Mouse (Mus musculus) neural tube, embryonic 13.5 days (tissue): ENCODE results near the gene Vac14. TPM values are rescaled to one million over a fixed set of nuclear protein-coding genes. Genes with fewer than 3 reads are reported as not detected.

Experiments used
- ATAC-seq: fragments of 200-750 bp; cut with Nextera tagmentation; 2 replicates; pipeline ENCODE4 v1.8.0; 2017; ENCODE audit warnings: low read depth, mild to moderate bottlenecking, moderate TSS enrichment, moderate library complexity
- H3K27ac ChIP-seq: fragments of 300-500 bp; sonication (generic); replicated peaks from 2 replicates; pipeline ENCODE4 v1.5.1; 2015; ENCODE audit warnings: moderate library complexity, mild to moderate bottlenecking, inconsistent platforms
- H3K27me3 ChIP-seq: fragments of 300-500 bp; sonication (generic); 2 replicates; pipeline ENCODE4 v1.6.1; 2015; ENCODE audit warnings: mild to moderate bottlenecking, inconsistent platforms
- H3K36me3 ChIP-seq: fragments of 300-500 bp; sonication (generic); 2 replicates; pipeline ENCODE4 v1.6.1; 2015; ENCODE audit warnings: mild to moderate bottlenecking, inconsistent platforms
- H3K4me1 ChIP-seq: fragments of 300-500 bp; sonication (generic); replicated peaks from 2 replicates; pipeline ENCODE4 v1.6.1; 2015; ENCODE audit warnings: inconsistent platforms
- H3K4me2 ChIP-seq: fragments of 300-500 bp; sonication (generic); 2 replicates; pipeline ENCODE4 v1.6.1; 2015; ENCODE audit warnings: inconsistent platforms, mild to moderate bottlenecking, moderate library complexity
- H3K4me3 ChIP-seq: fragments of 300-500 bp; sonication (generic); 2 replicates; pipeline ENCODE4 v1.5.1; 2015; ENCODE audit warnings: mild to moderate bottlenecking, inconsistent platforms
- H3K9ac ChIP-seq: fragments of 300-500 bp; sonication (generic); 2 replicates; pipeline ENCODE4 v1.6.1; 2015; ENCODE audit warnings: moderate library complexity, mild to moderate bottlenecking, inconsistent platforms
- H3K9me3 ChIP-seq: fragments of 300-500 bp; sonication (generic); 2 replicates; pipeline ENCODE4 v1.6.1; 2016; ENCODE audit warnings: inconsistent platforms
- WGBS: fragments of 180-500 bp; shearing (Covaris S2); methylation state at CpG from one replicate; pipeline ENCODE4 v1.1.7; 2015; 5-methylcytosine and 5-hydroxymethylcytosine counted together
- polyA plus RNA-seq: library from polyadenylated mRNA; unstranded; fragments of >200 nt; fragmentation: Nextera tagmentation; extraction: Ambion mirVana; gene quantifications from 2 replicates; pipeline ENCODE4 v1.2.1, GENCODE M21; 2015

The Vac14 gene
- polyA plus RNA-seq, 1 experiment from 2014 or later: 25.2 TPM

- ATAC-seq: no peak
- Histone ChIP-seq H3K27ac (no peak overlapping the region), H3K9me3 (no peaks in the 10 kb centered on the region), H3K4me3 (no peak overlapping the region), H3K4me1 (peaks cover 32% of the 10 kb centered on the region), H3K36me3 (peaks cover 52% of the 10 kb centered on the region), H3K27me3 (no peaks in the 10 kb centered on the region), H3K9ac (no peak overlapping the region), H3K4me2 (no peak overlapping the region)
- WGBS: 65% methylated on average over 3 of the region's 3 CpGs
These were observed 92.2 kb downstream of the Vac14 start for GRCm38 (mm10) chr8:110710593-110710992.

- Histone ChIP-seq H3K9me3 (no peaks in the 10 kb centered on the region), H3K27me3 (no peaks in the 10 kb centered on the region), H3K27ac (0 out of 2 replicates have a peak overlapping the region, but pooled peaks have one; percentile 9), H3K4me1 (peaks cover 34% of the 10 kb centered on the region), H3K9ac (no peak overlapping the region), H3K36me3 (peaks cover 52% of the 10 kb centered on the region), H3K4me2 (no peak overlapping the region), H3K4me3 (no peak overlapping the region)
- ATAC-seq: no peak
- WGBS: 83% methylated on average over 13 of the region's 13 CpGs
These were observed 93.0 kb downstream of the Vac14 start for GRCm38 (mm10) chr8:110711271-110711934.

- Histone ChIP-seq H3K9me3 (no peaks in the 10 kb centered on the region), H3K27me3 (no peaks in the 10 kb centered on the region), H3K9ac (no peak overlapping the region), H3K4me3 (no peak overlapping the region), H3K27ac (no peak overlapping the region), H3K36me3 (peaks cover 48% of the 10 kb centered on the region), H3K4me1 (peaks cover 44% of the 10 kb centered on the region), H3K4me2 (no peak overlapping the region)
- 94% methylated on average over 7 of the region's 7 CpGs for WGBS
- ATAC-seq: no peak
These were observed 94.7 kb downstream of the Vac14 start for GRCm38 (mm10) chr8:110713073-110713472.

GRCm38 (mm10) chr8:110714827-110715519 lies 96.6 kb downstream of the Vac14 start:
- H3K9me3 ChIP-seq: no peaks in the 10 kb centered on the region
- peaks cover 60% of the 10 kb centered on the region for H3K4me1 ChIP-seq
- H3K4me2 ChIP-seq: no peak overlapping the region
- H3K4me3 ChIP-seq: no peak overlapping the region
- peak overlapping the region; percentile 74 for H3K27ac ChIP-seq
- no peak for ATAC-seq
- H3K9ac ChIP-seq: peak overlapping the region; percentile 41
- H3K27me3 ChIP-seq: no peaks in the 10 kb centered on the region
- H3K36me3 ChIP-seq: peaks cover 48% of the 10 kb centered on the region
- WGBS: 76% methylated on average over 15 of the region's 15 CpGs

- H3K4me3 ChIP-seq: no peak overlapping the region
- 0 out of 2 replicates have a peak overlapping the region, but pooled peaks have one; percentile 17 for H3K9ac ChIP-seq
- no peak overlapping the region for H3K4me2 ChIP-seq
- ATAC-seq: peak; percentile 33; the same call in 1 of the 2 replicates
- H3K27ac ChIP-seq: peak overlapping the region; percentile 74
- H3K36me3 ChIP-seq: peaks cover 36% of the 10 kb centered on the region
- peaks cover 61% of the 10 kb centered on the region for H3K4me1 ChIP-seq
- 45% methylated on average over 4 of the region's 4 CpGs for WGBS
- H3K27me3 ChIP-seq: no peaks in the 10 kb centered on the region
- no peaks in the 10 kb centered on the region for H3K9me3 ChIP-seq
These were observed 97.7 kb downstream of the Vac14 start for GRCm38 (mm10) chr8:110716075-110716474.

GRCm38 (mm10) chr8:110717131-110717530 lies 98.7 kb downstream of the Vac14 start:
- H3K4me3 ChIP-seq: no peak overlapping the region
- no peak for ATAC-seq
- peak overlapping the region; percentile 74 for H3K27ac ChIP-seq
- H3K36me3 ChIP-seq: peaks cover 26% of the 10 kb centered on the region
- H3K9me3 ChIP-seq: no peaks in the 10 kb centered on the region
- 68% methylated on average over 7 of the region's 7 CpGs for WGBS
- H3K4me1 ChIP-seq: peaks cover 61% of the 10 kb centered on the region
- H3K27me3 ChIP-seq: no peaks in the 10 kb centered on the region
- 0 out of 2 replicates have a peak overlapping the region, but pooled peaks have one; percentile 17 for H3K9ac ChIP-seq
- no peak overlapping the region for H3K4me2 ChIP-seq

GRCm38 (mm10) chr8:110718209-110718968 lies 100.0 kb downstream of the Vac14 start:
- peak overlapping the region; percentile 96; the same call in 1 of the 2 replicates for H3K27ac ChIP-seq
- 90% methylated on average over 8 of the region's 8 CpGs for WGBS
- H3K9ac ChIP-seq: no peak overlapping the region

GRCm38 (mm10) chr8:110718969-110719670 lies 100.7 kb downstream of the Vac14 start:
- peaks cover 81% of the 10 kb centered on the region for H3K4me1 ChIP-seq
- ATAC-seq: no peak
- no peak overlapping the region for H3K4me3 ChIP-seq
- 0 out of 2 replicates have a peak overlapping the region, but pooled peaks have one; percentile 22 for H3K9ac ChIP-seq
- H3K4me2 ChIP-seq: no peak overlapping the region
- WGBS: 42% methylated on average over 12 of the region's 12 CpGs
- H3K27ac ChIP-seq: peak overlapping the region; percentile 96
- H3K27me3 ChIP-seq: no peaks in the 10 kb centered on the region
- no peaks in the 10 kb centered on the region for H3K9me3 ChIP-seq
- 0 out of 2 replicates have a peak, but pooled peaks cover 8% of the 10 kb centered on the region for H3K36me3 ChIP-seq

More at GRCm38 (mm10) chr8:110718209-110718968, 100.0 kb downstream of the Vac14 start:
- no peak overlapping the region for H3K4me2 ChIP-seq
- H3K9me3 ChIP-seq: no peaks in the 10 kb centered on the region
- H3K27me3 ChIP-seq: no peaks in the 10 kb centered on the region
- H3K4me1 ChIP-seq: peaks cover 74% of the 10 kb centered on the region
- ATAC-seq: no peak
- peaks cover 14% of the 10 kb centered on the region for H3K36me3 ChIP-seq
- no peak overlapping the region for H3K4me3 ChIP-seq

GRCm38 (mm10) chr8:110719898-110720653 lies 101.7 kb downstream of the Vac14 start:
- Histone ChIP-seq H3K27ac (peak overlapping the region; percentile 96), H3K9ac (peak overlapping the region; percentile 98), H3K4me1 (peaks cover 83% of the 10 kb centered on the region), H3K27me3 (no peaks in the 10 kb centered on the region), H3K4me2 (peak overlapping the region; percentile 86), H3K4me3 (peak overlapping the region; percentile 87), H3K9me3 (no peaks in the 10 kb centered on the region), H3K36me3 (no peaks in the 10 kb centered on the region)
- 58% methylated on average over 6 of the region's 6 CpGs for WGBS
- no peak for ATAC-seq

- peak; percentile 77 for ATAC-seq
- WGBS: 4% methylated on average over 57 of the region's 75 CpGs
- Histone ChIP-seq H3K4me3 (peak within 1 kb of the TSS; percentile 87), H3K9me3 (no peaks in the 10 kb centered on the region), H3K4me1 (peaks cover 83% of the 10 kb centered on the region), H3K27me3 (no peaks in the 10 kb centered on the region), H3K4me2 (peak within 1 kb of the TSS; percentile 86), H3K36me3 (peaks cover 4% of the 10 kb centered on the region; the same call in 1 of the 2 replicates), H3K27ac (peak within 1 kb of the TSS; percentile 96), H3K9ac (peak within 1 kb of the TSS; percentile 98)
These were observed 102.6 kb downstream of the Vac14 start, which contains the start of gene Mtss1l for GRCm38 (mm10) chr8:110720685-110721598. Gene Mtss1l, plus strand, starts transcription at chr8:110721476.
